Mouse (Mus musculus) mouse embryonic stem cell (cell line): Measurements from ENCODE around the gene Cuzd1.

Source experiments
- in situ Hi-C, 2 experiments: fragments of 300-500 bp; cut with MboI; formaldehyde crosslinking; loops; 1 replicate in 1 of 2; 3 replicates in 1 of 2; pipeline ENCODE4 v1.14.3; 2019 to 2020; ENCODE audit warnings: low sequenced_read_pairs in 2 of 2, low pct_unique_long_range_greater_than_20kb in 1 of 2, mixed read lengths in 1 of 2; ENCODE audit not compliant: unreplicated experiment in 1 of 2

The Cuzd1 gene

GRCm38 (mm10) chr7:131322192-131322591 lies at the start of gene Cuzd1:
Gene Cuzd1 (minus strand): TSS chr7:131322292.
- in situ Hi-C loops: no loop called here

DNA sequence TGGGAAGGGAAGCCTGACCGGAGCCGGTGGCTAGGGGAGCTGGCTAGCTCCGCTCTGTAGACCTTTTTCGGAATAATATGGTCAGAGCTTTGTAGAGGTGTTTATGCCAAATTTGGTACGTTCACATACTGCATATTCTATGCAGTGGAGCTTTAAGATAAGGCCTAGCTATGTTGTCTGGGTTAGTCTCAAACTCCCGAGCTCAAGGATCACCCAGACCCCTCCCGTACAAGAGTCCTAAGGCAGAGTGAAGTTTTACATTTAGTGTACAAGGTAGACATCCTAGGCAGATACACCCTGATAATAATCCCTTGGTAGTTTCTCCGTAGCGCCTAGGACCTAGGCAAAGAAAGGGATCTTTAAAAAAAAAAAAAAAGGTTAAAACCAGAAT lies 49.4 kb upstream of the Cuzd1 start:
- in situ Hi-C loops: no loop called here

DNA sequence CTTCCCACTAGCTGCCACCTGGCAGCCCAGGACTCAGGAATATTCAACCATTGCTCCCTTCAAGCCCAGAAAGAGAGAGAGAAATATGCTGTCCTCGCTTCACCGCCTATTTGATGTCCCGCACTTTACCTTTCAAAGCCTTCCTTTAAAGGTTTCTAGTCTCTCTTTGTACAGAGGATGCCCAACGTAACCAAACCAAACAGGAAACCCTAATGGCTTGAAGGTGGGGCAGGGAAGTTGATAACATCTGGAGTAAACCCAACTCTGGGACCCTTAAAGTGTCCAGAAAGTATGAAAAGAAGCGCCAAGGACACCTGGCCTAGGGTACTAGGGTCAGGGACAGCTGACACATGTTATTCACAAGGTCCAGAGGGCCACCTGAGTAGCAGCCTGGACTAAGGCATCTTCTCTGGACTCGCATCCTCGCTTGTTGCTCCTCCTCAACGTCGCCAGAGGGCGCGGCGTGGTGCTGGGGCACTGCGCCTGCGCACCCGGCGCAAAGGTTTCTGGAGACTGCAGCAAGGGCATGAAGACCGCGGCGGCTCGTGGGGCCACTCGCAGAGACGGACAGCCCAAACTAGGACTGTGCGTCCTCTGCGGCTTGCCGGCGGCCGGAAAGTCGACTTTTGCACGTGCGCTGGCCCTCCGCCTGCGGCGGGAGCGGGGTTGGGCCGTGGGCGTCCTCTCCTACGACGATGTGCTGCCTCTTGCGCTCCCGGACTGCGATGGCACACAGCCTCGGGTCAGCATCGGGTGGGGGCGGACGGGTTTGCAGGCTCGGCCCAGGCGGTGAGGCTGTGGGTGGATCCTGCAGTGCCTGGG lies 48.8 kb upstream of the Cuzd1 start, which contains the start of gene Pstk:
Pstk (plus strand) TSS at position 494 of the 822 bp plus-strand sequence.
- in situ Hi-C loops: no loop called here

DNA sequence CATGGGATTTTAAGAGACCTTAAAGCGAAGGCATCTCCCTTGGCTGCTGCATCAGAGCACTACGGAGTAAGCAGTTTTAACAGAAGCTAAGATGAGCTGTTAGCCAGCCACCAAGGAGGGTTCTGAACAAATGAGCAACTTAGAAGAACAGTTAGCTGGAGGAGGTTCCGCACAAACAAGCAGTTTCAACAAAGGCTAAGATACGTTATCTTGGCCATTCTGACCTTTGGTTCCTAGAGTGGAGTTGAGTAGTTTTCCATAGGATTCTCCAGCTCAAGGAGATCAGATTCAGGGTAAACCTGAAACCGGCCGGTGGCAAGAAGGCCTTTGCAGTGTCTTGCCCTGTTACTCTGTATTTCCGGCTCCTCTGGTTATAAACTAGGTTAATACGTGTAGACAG lies 42.0 kb upstream of the Cuzd1 start:
- in situ Hi-C loops: no loop called here

- in situ Hi-C loops: no loop called here
These were observed 40.7 kb upstream of the Cuzd1 start, which contains the start of gene 2310057M21Rik for GRCm38 (mm10) chr7:131362615-131363300. Gene 2310057M21Rik (minus strand): TSS chr7:131362759.

- in situ Hi-C loops: no loop called here
These were observed 40.1 kb upstream of the Cuzd1 start for GRCm38 (mm10) chr7:131362269-131362614.

GRCm38 (mm10) chr7:131356105-131356504 lies 34.0 kb upstream of the Cuzd1 start:
- in situ Hi-C loops: no loop called here

- in situ Hi-C loops: no loop called here
These were observed 23.9 kb upstream of the Cuzd1 start for GRCm38 (mm10) chr7:131345856-131346541.

DNA sequence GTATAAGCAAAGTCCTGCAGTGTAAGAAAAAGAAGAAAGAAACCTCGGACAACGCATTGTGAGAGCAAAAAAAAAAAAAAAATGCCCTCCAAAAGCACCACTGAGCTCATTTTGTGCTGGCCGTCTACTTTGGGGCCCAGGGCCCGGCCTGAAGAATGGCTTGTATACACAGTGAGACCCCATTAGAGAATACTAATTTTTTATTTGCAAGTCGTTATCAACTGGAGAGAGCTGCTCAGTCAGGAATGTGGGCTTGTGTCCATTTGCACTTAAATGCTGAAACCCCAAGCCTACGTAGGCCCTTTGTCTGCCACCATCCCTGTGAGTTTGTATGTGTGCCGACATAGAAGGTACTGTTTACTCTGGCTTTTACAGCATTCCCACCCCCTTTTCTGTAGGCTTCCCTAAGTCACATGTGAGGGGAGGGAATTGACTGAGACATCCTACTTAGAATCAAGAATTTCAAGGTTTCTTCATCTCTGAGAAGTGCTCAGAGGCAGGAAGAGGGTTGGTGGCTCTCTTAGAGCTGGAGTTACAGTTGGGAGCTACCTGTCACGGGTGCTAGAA lies 15.5 kb upstream of the Cuzd1 start:
- in situ Hi-C loops: no loop called here

GRCm38 (mm10) chr7:131333564-131333963 lies 11.5 kb upstream of the Cuzd1 start, which contains the start of gene Fam24a:
Gene Fam24a (plus strand): TSS chr7:131333864.
- in situ Hi-C loops: no loop called here

- in situ Hi-C loops: no loop called here
These were observed 9.6 kb upstream of the Cuzd1 start for GRCm38 (mm10) chr7:131331688-131332087.

DNA sequence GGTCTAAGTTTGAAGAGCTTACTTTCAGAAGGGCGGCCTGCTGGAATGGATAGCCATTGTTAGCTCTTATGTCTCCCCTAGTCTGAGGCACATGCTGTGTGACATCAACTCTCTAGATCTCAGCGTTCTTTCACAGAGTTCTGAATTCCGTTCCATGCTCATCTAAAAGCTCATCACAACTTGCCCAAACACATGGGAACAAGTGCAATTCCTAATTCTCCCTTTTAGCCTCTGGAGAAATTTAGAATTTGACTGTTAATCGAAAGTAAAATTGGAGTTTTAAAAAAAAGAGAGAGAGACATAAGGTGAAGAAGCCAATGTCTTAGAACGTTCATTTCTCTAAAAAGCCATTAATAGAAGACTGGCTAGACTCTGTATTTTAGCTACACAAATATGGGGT lies 7.3 kb upstream of the Cuzd1 start, which contains the start of gene Fam24b:
Fam24b (minus strand) TSS at position 101 of the 400 bp plus-strand sequence.
- in situ Hi-C loops: no loop called here

- in situ Hi-C loops: no loop called here
These were observed 5.0 kb upstream of the Cuzd1 start for GRCm38 (mm10) chr7:131327054-131327453.

DNA sequence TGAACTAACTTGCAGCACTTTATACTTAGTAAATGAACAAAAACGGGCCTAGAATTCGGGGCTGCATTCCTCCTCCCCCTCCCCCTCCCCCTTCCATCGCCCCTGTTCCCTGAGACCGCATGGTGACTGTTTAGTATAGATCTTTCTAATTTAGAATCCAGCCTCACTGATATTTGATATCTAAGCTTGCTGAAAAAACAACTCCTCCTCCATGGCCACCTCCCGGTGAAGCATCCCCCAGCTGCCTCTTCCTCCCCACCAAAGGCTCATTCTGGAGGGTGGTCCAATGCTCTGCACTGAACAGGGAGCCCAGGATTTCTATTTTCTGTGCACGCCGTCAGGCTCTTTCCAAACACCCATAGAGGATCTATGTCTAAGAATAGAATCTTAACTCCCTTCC lies 3.8 kb downstream of the Cuzd1 start:
- in situ Hi-C loops: no loop called here

GRCm38 (mm10) chr7:131317587-131317986 lies 4.5 kb downstream of the Cuzd1 start:
- in situ Hi-C loops: no loop called here

DNA sequence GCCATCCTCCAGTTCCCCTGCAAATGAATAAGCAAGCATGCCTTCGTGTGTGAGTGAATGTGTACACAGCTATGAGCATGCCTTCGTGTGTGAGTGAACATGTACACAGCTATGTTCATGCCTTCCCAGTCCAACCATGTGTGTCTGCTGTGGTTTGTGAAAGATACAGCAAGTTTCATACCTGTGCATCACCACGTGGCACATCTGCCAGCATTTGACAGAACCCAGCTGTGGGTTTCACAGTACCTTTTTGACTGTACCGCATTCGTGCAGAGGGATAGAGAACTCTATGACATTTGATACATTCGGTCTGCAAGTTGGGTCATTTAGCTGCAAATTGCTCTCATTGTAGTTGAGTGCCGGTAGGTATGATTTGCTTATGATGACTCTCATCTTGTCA lies 7.6 kb downstream of the Cuzd1 start:
- in situ Hi-C loops: no loop called here

GRCm38 (mm10) chr7:131306733-131307132 lies 15.4 kb downstream of the Cuzd1 start:
- in situ Hi-C loops: no loop called here

- in situ Hi-C loops: no loop called here
These were observed 18.8 kb downstream of the Cuzd1 start for GRCm38 (mm10) chr7:131303340-131303739.

GRCm38 (mm10) chr7:131297151-131297550 lies 24.9 kb downstream of the Cuzd1 start:
- in situ Hi-C loops: no loop called here
